Mouse (Mus musculus): ENCODE results near the gene Zbtb4. TPM values are rescaled to one million over a fixed set of nuclear protein-coding genes. Genes with fewer than 3 reads are reported as not detected.
A peak's percentile ranks its signal among the peaks of the same experiment; 100 is the strongest.

The Zbtb4 gene
- total and polyA plus RNA-seq, 3 experiments: 2.4 to 2.7 TPM; not detected in 1

- TF ChIP-seq ELF1 (IDR thresholded peaks at IDR 0.05; ENCODE audit: low read depth, low read length) (0 out of 2 replicates have a peak, but pooled peaks have one; percentile 44), KAT2A (conservative IDR thresholded peaks at IDR 0.05; ENCODE audit: low read depth, low read length) (no peak), CTCF (IDR thresholded peaks at IDR 0.05 in 2 of 3, conservative IDR thresholded peaks at IDR 0.05 in 1 of 3; ENCODE audit: control insufficient read depth in 1 of 3, insufficient read depth in 1 of 3, low read depth in 2 of 3, low read length in 3 of 3, poor library complexity in 1 of 3, severe bottlenecking in 1 of 3) (peak in 2 of 3 experiments; percentile 62 to 74; a peak in 4 of 6 replicates)
Measured at GRCm38 (mm10) chr11:69803786-69804651, 38.3 kb downstream of the Zbtb4 start (continued).

- Histone ChIP-seq H3K79me2 (ENCODE audit: control insufficient read depth, insufficient read depth, low read length, poor library complexity) (peaks cover 8% of the 10 kb centered on the region; the same call in 1 of the 2 replicates), H3K27me3 (ENCODE audit: control insufficient read depth in 1 of 2, insufficient read depth in 2 of 2, low read length in 2 of 2) (no peaks in the 10 kb centered on the region; a peak in 1 of 4 replicates), H3K4me1 (ENCODE audit: control insufficient read depth in 1 of 2, insufficient read depth in 2 of 2, low read length in 2 of 2) (peaks cover 3 to 11% of the 10 kb centered on the region in 2 experiments; a peak in 3 of 4 replicates), H3K9me3 (replicated peaks; ENCODE audit: insufficient read depth, low read length) (no peaks in the 10 kb centered on the region), H3K27ac (ENCODE audit: control insufficient read depth, low read depth, low read length) (no peak overlapping the region), H3K4me3 (ENCODE audit: control insufficient read depth in 1 of 2, insufficient read depth in 1 of 2, low read depth in 2 of 2, low read length in 2 of 2) (peak overlapping the region; percentile 70 to 89), H3K9ac (ENCODE audit: control insufficient read depth, low read depth, low read length, poor library complexity, severe bottlenecking) (peak overlapping the region; percentile 78; the same call in 1 of the 2 replicates), H3K36me3 (ENCODE audit: control insufficient read depth in 1 of 2, insufficient read depth in 2 of 2, low read length in 2 of 2) (peaks cover 0 to under 1% of the 10 kb centered on the region in 2 experiments; a peak in 2 of 4 replicates)
- no peak for DNase-seq (ENCODE audit: low read depth, low spot score)
- TF ChIP-seq GATA1 (IDR thresholded peaks at IDR 0.05; ENCODE audit: low read depth, low read length) (no peak), UBTF (IDR thresholded peaks at IDR 0.05; ENCODE audit: borderline replicate concordance, insufficient read depth, low read depth, low read length) (no peak)
Measured at GRCm38 (mm10) chr11:69804652-69804940, 38.9 kb downstream of the Zbtb4 start.

GRCm38 (mm10) chr11:69804972-69805909 lies 39.5 kb downstream of the Zbtb4 start, which contains the start of gene Tmem102:
Gene Tmem102 (minus strand): TSS chr11:69805624.
- Histone ChIP-seq H3K79me2 (ENCODE audit: control insufficient read depth, insufficient read depth, low read length, poor library complexity) (peaks cover 8% of the 10 kb centered on the region; the same call in 1 of the 2 replicates), H3K27ac (ENCODE audit: control insufficient read depth, low read depth, low read length) (no peak within 1 kb of the TSS), H3K27me3 (ENCODE audit: control insufficient read depth in 1 of 2, insufficient read depth in 2 of 2, low read length in 2 of 2) (peaks cover 0 to under 1% of the 10 kb centered on the region in 2 experiments; a peak in 2 of 4 replicates), H3K9me3 (replicated peaks; ENCODE audit: insufficient read depth, low read length) (no peaks in the 10 kb centered on the region), H3K4me3 (ENCODE audit: control insufficient read depth in 1 of 2, insufficient read depth in 1 of 2, low read depth in 2 of 2, low read length in 2 of 2) (peak within 1 kb of the TSS; percentile 70 to 89), H3K4me1 (ENCODE audit: control insufficient read depth in 1 of 2, insufficient read depth in 2 of 2, low read length in 2 of 2) (peaks cover 3 to 11% of the 10 kb centered on the region in 2 experiments; a peak in 3 of 4 replicates), H3K36me3 (ENCODE audit: control insufficient read depth in 1 of 2, insufficient read depth in 2 of 2, low read length in 2 of 2) (no peaks in the 10 kb centered on the region; a peak in 1 of 4 replicates), H3K9ac (ENCODE audit: control insufficient read depth, low read depth, low read length, poor library complexity, severe bottlenecking) (peak within 1 kb of the TSS; percentile 78; the same call in 1 of the 2 replicates)
- DNase-seq (ENCODE audit: low read depth, low spot score): no peak
- TF ChIP-seq CTCF (IDR thresholded peaks at IDR 0.05 in 2 of 3, conservative IDR thresholded peaks at IDR 0.05 in 1 of 3; ENCODE audit: control insufficient read depth in 1 of 3, insufficient read depth in 1 of 3, low read depth in 2 of 3, low read length in 3 of 3, poor library complexity in 1 of 3, severe bottlenecking in 1 of 3) (peak in 1 of 3 experiments; percentile 16; a peak in 1 of 6 replicates), ZNF384 (IDR thresholded peaks at IDR 0.05; ENCODE audit: low read depth, low read length) (no peak), USF1 (IDR thresholded peaks at IDR 0.05; ENCODE audit: low read depth, low read length) (0 out of 2 replicates have a peak, but pooled peaks have one; percentile 34)

All from MEL (cell line).